Mouse (Mus musculus): Measurements from ENCODE around the gene Cerk.

- no peak for TF ChIP-seq POLR2A (IDR thresholded peaks at IDR 0.05; ENCODE audit: control insufficient read depth, low read depth, low read length)
- no peak for TF ChIP-seq CTCF (IDR thresholded peaks at IDR 0.05; ENCODE audit: control insufficient read depth, insufficient read depth, insufficient replicate concordance, low read depth, low read length)
Observed at GRCm38 (mm10) chr15:86094324-86095121, 91.4 kb downstream of the Cerk start.
